Mouse (Mus musculus): ENCODE data around the gene Iqcf6. TPM values are rescaled to one million over a fixed set of nuclear protein-coding genes. Genes with fewer than 3 reads are reported as not detected.
"Not testable (repeated sequence)": the region's sequence is repeated elsewhere in the genome, so short reads cannot be mapped to it uniquely, and the experiment has no call there.

Iqcf6 gene
- not detected for total RNA-seq (2022)

DNA sequence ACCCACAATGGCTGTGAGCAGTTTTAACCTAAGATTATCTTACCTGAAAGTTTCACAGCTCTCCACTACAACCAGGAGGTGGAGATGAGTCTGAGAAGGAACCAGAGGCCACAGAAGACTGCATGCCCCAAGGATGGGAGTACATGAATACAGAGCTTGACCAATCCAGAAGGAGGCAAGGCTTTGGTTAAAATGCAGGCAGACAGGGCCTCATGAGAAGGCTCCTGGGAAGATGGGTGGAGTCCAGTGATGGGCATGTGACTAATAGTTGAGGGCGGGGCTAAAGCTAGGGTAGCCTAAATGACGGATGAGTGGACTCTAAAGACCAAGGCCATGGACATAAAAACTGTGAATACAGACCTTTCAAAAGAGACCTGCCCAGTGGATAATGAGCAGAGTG is at the start of gene Iqcf6:
TSS of gene Iqcf6 (plus strand) at position 301 of the 400 bp plus-strand sequence.
- DNase-seq (ENCODE audit: low spot score) = no peak

DNA sequence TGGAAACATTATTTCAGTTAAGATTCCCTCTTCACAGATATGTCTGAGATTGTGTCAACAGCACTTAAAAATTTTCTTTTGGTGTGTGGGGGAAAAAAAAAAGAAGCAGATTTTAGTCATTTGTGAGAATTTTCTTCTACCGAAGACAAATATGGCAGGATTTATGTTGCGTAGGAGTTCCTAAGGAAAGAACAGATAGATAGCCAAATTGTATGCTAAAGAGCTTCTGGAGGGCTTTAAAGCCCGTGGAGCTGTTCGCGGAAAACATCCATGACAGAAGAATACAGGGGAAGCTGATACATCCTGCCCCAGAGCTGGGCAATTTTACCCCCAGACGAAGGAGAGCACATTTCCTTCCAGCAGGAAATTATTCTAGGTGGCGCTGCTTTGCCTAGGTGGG is 46.4 kb upstream of the Iqcf6 start:
- no peak for DNase-seq (ENCODE audit: low spot score)

GRCm38 (mm10) chr9:106582552-106582951 is 43.8 kb upstream of the Iqcf6 start:
- no peak for DNase-seq (ENCODE audit: low spot score)

DNA sequence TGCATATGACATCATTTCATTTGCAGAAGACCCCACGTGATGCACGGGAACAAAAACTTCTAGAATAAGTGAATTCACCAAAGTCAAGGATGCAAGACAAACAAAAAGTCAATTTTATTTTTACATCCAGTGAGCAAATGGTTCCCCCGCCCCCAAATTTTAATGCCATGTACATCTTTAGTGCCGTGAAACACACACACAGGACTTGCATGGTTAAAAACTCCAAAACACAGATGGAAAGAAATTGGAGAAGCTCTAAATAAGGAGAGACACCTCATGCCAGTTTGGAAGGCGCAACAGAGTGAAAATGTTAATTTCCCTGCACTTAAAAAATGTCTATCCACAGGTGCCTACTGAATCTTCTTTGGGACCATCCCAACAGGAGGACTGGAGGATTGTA is 34.2 kb upstream of the Iqcf6 start:
- no peak for DNase-seq (ENCODE audit: low spot score)

- DNase-seq (ENCODE audit: low spot score) = not testable (repeated sequence)
Measured at GRCm38 (mm10) chr9:106595402-106595801, 31.0 kb upstream of the Iqcf6 start.

- no peak for DNase-seq (ENCODE audit: low spot score)
Measured at GRCm38 (mm10) chr9:106595836-106596235, 30.5 kb upstream of the Iqcf6 start.

DNA sequence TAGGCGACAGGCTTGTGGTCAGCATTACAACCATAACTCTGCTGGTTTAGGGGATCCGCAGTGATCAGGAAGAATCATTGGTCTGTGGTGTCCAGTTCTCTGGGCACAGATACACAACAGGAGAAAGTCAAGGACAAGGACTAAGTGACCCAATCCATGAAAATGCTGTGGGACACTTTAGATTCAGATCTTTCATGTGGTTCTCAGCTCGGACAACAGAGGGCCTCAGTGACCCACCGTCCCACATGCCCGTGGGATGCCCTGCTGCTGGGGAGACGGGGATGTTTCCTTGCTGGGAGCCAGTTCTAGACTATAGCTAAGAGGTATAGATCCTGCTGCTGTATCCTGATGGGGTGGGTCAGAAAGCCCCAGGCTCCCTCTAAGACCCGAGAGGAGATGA is 27.9 kb upstream of the Iqcf6 start:
- DNase-seq (ENCODE audit: low spot score) = no peak

DNA sequence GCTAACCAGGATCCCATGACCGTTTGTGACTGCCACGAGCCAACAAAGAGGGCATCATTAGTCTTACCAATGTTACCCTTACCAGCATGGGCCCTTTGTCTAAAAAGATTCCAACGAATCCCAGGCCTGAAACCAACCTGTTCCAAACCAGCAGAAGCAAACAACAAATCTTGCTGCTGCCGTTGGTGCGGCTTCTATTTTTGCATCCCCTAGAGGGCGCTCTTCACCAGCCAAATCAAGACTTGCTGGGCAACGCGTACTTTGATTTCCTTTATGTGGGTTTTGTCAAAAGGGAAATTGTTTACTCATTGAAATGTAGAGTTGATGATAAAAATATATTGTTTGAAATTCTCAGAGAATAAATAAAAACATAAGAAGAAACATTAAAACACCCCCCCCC is 25.8 kb upstream of the Iqcf6 start:
- peak; percentile 5 for DNase-seq (ENCODE audit: low spot score)

DNA sequence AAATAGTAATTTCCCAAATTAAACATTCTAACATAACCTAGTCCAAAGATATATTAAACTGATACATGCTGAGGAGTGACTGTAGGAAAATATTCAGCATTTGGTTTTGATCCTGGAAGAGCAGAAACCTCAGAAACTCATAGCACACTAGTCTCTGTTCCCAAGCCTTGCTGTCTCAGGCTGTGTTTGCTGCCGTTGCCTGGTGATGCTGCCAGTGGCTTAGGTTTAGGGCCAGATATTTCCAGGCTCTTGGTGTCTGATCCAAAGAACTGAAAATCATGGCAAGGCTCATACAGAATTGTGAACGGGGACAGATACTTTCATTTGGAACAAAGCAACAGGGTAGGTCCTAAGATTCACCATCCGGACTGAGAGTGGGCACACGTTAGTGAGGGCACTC is 15.7 kb upstream of the Iqcf6 start:
- DNase-seq (ENCODE audit: low spot score) = no peak

GRCm38 (mm10) chr9:106613951-106614350 is 12.4 kb upstream of the Iqcf6 start:
- no peak for DNase-seq (ENCODE audit: low spot score)

DNA sequence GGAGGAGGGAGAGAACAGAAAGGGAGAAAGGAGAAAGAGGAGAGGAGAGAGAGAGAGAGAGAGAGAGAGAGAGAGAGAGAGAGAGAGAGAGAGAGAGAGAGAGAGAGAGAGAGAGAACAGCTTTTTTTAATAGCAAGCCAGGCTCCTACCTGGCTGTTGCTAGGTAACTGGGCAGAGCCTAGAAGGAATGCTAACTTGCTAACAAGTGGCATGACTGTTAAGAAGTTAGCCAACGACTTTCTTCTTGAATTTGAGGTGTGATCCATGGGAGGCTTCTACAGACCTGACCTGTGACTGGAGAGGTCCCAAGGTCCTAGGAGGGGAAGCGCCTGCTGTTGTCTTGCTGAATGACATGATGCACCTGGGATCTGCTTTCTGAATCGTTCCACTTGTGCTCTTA is 11.8 kb upstream of the Iqcf6 start:
- no peak for DNase-seq (ENCODE audit: low spot score)

GRCm38 (mm10) chr9:106616306-106616705 is 10.1 kb upstream of the Iqcf6 start:
- no peak for DNase-seq (ENCODE audit: low spot score)

- no peak for DNase-seq (ENCODE audit: low spot score)
Measured at GRCm38 (mm10) chr9:106617496-106617895, 8.9 kb upstream of the Iqcf6 start.

DNA sequence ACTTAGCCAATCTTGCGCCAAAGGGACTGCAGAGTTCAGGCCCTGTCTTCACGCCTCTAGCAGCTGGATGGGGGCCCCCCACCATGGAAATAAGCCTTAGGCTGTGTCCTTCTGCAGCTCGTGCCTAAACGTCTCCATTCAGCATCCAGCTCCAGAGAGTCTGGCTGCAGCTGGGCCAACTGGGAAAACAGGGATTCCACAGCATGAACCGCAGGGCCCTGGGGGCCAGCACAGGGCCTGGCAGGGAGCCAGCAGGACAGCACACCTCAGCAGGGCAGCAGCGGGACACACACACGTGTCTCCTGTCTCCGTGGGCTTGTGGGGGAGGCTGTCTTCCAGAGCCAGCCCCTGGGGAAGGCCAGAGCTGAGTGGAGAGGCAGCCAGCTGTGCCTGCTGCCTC is 1.4 kb downstream of the Iqcf6 start:
- not testable (repeated sequence) for DNase-seq (ENCODE audit: low spot score)

GRCm38 (mm10) chr9:106632185-106632584 is 5.8 kb downstream of the Iqcf6 start:
- no peak for DNase-seq (ENCODE audit: low spot score)

DNA sequence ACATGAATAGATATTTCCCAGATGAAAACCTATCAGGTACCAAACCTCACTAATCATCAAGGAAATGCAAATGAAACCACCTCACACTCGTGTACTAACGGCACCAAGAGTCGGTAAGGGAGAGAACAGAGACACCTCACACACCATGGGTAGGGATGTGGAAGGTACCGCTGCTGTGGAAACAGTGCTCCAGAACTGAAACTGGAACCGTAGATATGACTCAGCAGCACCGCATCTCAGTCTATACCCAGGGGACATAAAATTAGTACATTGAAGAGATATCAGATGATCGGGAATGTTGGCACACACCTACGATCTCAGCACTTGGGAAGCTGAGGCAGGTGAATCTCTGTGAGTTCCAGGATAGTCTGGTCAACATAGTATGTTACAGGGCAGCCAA is 11.8 kb downstream of the Iqcf6 start:
- DNase-seq (ENCODE audit: low spot score) = no peak

DNA sequence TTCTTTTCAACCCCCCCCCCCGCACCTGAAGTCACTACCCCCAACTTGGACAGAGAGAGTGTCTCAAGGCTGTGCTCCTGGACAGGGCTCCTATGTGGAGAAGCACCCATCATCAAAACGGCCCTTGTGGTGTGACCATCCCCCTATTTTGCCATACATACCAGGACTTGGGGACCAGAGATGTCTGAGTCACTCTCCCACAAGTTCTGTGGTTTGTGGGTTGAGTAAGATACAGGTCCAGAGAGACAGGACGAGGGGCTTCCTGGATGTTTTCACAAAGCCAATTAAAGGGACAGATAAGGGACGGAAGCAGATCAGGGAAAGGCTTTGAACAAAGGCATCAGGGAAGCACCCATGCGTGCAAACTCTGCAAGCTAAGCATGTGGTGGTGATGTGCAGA is 15.0 kb downstream of the Iqcf6 start:
- no peak for DNase-seq (ENCODE audit: low spot score)

GRCm38 (mm10) chr9:106643128-106643527 is 16.7 kb downstream of the Iqcf6 start:
- peak; percentile 19 for DNase-seq (ENCODE audit: low spot score)

GRCm38 (mm10) chr9:106643787-106644186 is 17.4 kb downstream of the Iqcf6 start:
- no peak for DNase-seq (ENCODE audit: low spot score)

DNA sequence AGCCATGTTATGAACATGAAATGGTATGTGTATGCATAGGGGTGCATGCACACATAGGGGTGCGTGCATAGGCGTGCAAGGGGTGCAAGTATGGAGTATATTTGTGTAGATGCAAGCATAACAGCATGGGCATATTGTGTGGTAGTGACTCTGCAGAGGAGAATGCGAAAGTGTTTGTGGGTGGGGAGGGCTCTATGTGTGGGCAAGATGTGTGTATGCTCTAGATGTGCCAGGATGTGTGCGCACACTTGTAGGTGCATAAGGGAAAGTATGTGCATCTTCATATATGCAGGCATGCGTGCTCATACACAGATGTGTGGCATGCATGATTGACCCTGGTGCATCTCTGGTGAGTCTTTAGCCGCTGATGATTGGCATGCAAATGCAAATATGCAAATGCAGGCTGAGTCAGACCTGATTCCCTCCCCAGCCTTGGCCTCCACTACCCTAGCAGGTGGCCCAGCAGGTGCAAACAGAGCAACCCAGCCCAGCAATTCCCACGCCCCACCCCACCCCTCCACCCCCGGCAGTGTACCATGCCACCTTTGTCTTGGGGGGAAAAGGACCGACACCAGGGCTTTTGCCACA is 19.4 kb downstream of the Iqcf6 start:
- DNase-seq (ENCODE audit: low spot score) = no peak

DNA sequence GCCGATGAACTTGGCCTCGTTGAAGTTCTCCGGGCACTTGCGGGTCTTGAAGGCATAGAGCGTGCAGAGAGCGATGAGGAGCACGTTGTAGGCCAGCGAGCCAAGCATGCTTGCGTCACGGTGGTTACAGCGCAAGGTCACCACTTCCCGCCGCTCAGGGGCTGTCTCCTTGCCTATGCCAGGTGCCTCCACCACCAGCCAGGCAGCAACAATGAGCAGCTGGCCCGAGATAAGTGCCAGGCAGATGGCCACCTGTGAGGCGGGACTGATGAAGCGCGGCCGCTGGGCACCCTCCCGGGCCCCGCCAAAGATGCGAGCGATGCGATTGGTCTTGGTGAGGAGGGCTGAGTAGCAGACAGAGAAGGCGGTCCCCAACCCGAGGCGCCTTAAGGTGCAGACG is 20.8 kb downstream of the Iqcf6 start:
- DNase-seq (ENCODE audit: low spot score) = no peak

DNA sequence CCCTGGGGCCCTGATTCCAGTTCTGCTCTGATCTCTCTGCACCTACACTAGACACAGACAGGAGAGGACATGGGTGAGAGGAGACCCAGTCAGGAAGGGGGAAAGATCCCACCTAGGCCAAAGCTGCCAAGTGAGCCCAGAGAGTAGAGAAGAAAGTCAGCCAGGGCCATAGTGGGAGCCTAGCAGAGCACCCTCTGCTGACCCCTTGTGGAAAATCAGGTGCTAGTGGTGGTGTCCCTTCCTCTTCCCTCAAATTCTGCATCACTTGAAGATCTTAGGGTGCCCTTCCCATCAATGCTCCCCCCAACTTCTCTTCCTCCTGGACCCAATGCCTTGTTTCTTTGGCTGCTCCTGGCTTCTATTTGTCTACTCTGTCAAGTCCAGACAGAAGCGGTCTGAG is 26.3 kb downstream of the Iqcf6 start:
- no peak for DNase-seq (ENCODE audit: low spot score)

GRCm38 (mm10) chr9:106655884-106656720 is 29.7 kb downstream of the Iqcf6 start, which contains the start of gene Grm2:
Grm2 (minus strand) TSS chr9:106656082.
- DNase-seq (ENCODE audit: low spot score) = peak; percentile 20

Measured in heart, adult 8-10 months (tissue).